Mouse (Mus musculus) cortical plate, adult 2 months (tissue): ENCODE results near the gene Hjurp.

Experiments used
- CTCF ChIP-seq: fragments of 200-500 bp; IDR thresholded peaks from 2 replicates; pipeline ENCODE4 v1.5.1; 2011; ENCODE audit warnings: mild to moderate bottlenecking, control low read depth, low read length; ENCODE audit not compliant: insufficient read depth; ENCODE audit errors: extremely low read depth
- POLR2A ChIP-seq: fragments of 200-500 bp; IDR thresholded peaks from 2 replicates; pipeline ENCODE4 v1.6.1; 2011; ENCODE audit warnings: mild to moderate bottlenecking, low read length, control low read depth; ENCODE audit not compliant: insufficient read depth; ENCODE audit errors: extremely low read depth

GRCm38 (mm10) chr1:88298686-88299528 is 21.5 kb upstream of the Hjurp start:
- TF ChIP-seq POLR2A (no peak), CTCF (no peak)
